Mouse (Mus musculus) neural tube, embryonic 12.5 days (tissue): ENCODE results near the gene Cyp2b19. TPM values are rescaled to one million over a fixed set of nuclear protein-coding genes. Genes with fewer than 3 reads are reported as not detected.

ENCODE experiments used
- ATAC-seq: fragments of 200-750 bp; cut with Nextera tagmentation; 2 replicates; pipeline ENCODE4 v1.8.0; 2017; ENCODE audit warnings: low read depth, mild to moderate bottlenecking, moderate TSS enrichment, moderate library complexity; ENCODE audit not compliant: low FRiP score
- H3K27ac ChIP-seq: fragments of 300-500 bp; sonication (generic); 2 replicates; pipeline ENCODE4 v1.5.1; 2016
- H3K27me3 ChIP-seq: fragments of 300-500 bp; sonication (generic); replicated peaks from 2 replicates; pipeline ENCODE4 v1.6.1; 2016; ENCODE audit warnings: mild to moderate bottlenecking
- H3K36me3 ChIP-seq: fragments of 300-500 bp; sonication (generic); 2 replicates; pipeline ENCODE4 v1.6.1; 2016; ENCODE audit warnings: mild to moderate bottlenecking
- H3K4me1 ChIP-seq: fragments of 300-500 bp; sonication (generic); 2 replicates; pipeline ENCODE4 v1.6.1; 2016
- H3K4me2 ChIP-seq: fragments of 300-500 bp; sonication (generic); replicated peaks from 2 replicates; pipeline ENCODE4 v1.6.1; 2016; ENCODE audit warnings: mild to moderate bottlenecking
- H3K4me3 ChIP-seq: fragments of 300-500 bp; sonication (generic); 2 replicates; pipeline ENCODE4 v1.5.1; 2016
- H3K9ac ChIP-seq: fragments of 300-500 bp; sonication (generic); 2 replicates; pipeline ENCODE4 v1.6.1; 2016; ENCODE audit warnings: mild to moderate bottlenecking
- H3K9me3 ChIP-seq: fragments of 300-500 bp; sonication (generic); 2 replicates; pipeline ENCODE4 v1.6.1; 2016; ENCODE audit warnings: mild to moderate bottlenecking
- WGBS: fragments of 180-500 bp; shearing (Covaris S2); methylation state at CpG from one replicate; pipeline ENCODE4 v1.1.7; 2016; 5-methylcytosine and 5-hydroxymethylcytosine counted together
- polyA plus RNA-seq: library from polyadenylated mRNA; unstranded; fragments of >200 nt; fragmentation: Nextera tagmentation; extraction: Ambion mirVana; gene quantifications from 2 replicates; pipeline ENCODE4 v1.2.1, GENCODE M21; 2016

Cyp2b19 gene
- 0.09 and 0.22 TPM in 2 replicates for polyA plus RNA-seq

- Histone ChIP-seq H3K36me3 (no peaks in the 10 kb centered on the region), H3K27me3 (no peaks in the 10 kb centered on the region), H3K4me1 (no peaks in the 10 kb centered on the region), H3K27ac (no peak within 1 kb of the TSS), H3K4me2 (no peak within 1 kb of the TSS), H3K9me3 (0 out of 2 replicates have a peak, but pooled peaks cover 5% of the 10 kb centered on the region), H3K9ac (no peak within 1 kb of the TSS), H3K4me3 (no peak within 1 kb of the TSS)
- 73% methylated on average over 2 of the region's 2 CpGs for WGBS
- ATAC-seq: no peak
These were observed at the start of gene Cyp2b19 for GRCm38 (mm10) chr7:26756842-26757241. Cyp2b19 (plus strand) TSS chr7:26757142.

- no peak for ATAC-seq
- 90% methylated on average over 11 of the region's 11 CpGs for WGBS
These were observed 45.9 kb upstream of the Cyp2b19 start for GRCm38 (mm10) chr7:26711061-26711460.

GRCm38 (mm10) chr7:26738940-26739339 lies 18.0 kb upstream of the Cyp2b19 start:
- H3K27me3 ChIP-seq: no peaks in the 10 kb centered on the region
- H3K9ac ChIP-seq: no peak overlapping the region
- no peaks in the 10 kb centered on the region for H3K4me1 ChIP-seq
- H3K4me3 ChIP-seq: no peak overlapping the region
- no peak for ATAC-seq
- H3K9me3 ChIP-seq: no peaks in the 10 kb centered on the region
- H3K36me3 ChIP-seq: no peaks in the 10 kb centered on the region
- H3K4me2 ChIP-seq: no peak overlapping the region
- no peak overlapping the region for H3K27ac ChIP-seq

More at GRCm38 (mm10) chr7:26711061-26711460, 45.9 kb upstream of the Cyp2b19 start:
- no peak overlapping the region for H3K27ac ChIP-seq
- no peak overlapping the region for H3K4me3 ChIP-seq
- H3K27me3 ChIP-seq: no peaks in the 10 kb centered on the region
- peaks cover 14% of the 10 kb centered on the region for H3K9me3 ChIP-seq
- H3K4me2 ChIP-seq: no peak overlapping the region
- H3K9ac ChIP-seq: no peak overlapping the region
- no peaks in the 10 kb centered on the region for H3K36me3 ChIP-seq
- no peaks in the 10 kb centered on the region for H3K4me1 ChIP-seq

GRCm38 (mm10) chr7:26743948-26744347 lies 13.0 kb upstream of the Cyp2b19 start:
- 81% methylated on average over 4 of the region's 4 CpGs for WGBS

GRCm38 (mm10) chr7:26745486-26745885 lies 11.5 kb upstream of the Cyp2b19 start:
- Histone ChIP-seq H3K27ac (no peak overlapping the region), H3K4me1 (no peaks in the 10 kb centered on the region), H3K4me3 (no peak overlapping the region), H3K4me2 (no peak overlapping the region), H3K27me3 (no peaks in the 10 kb centered on the region), H3K9ac (no peak overlapping the region), H3K9me3 (no peaks in the 10 kb centered on the region), H3K36me3 (no peaks in the 10 kb centered on the region)
- ATAC-seq: no peak
- 82% methylated on average over 1 of the region's 1 CpGs for WGBS

More at GRCm38 (mm10) chr7:26743948-26744347, 13.0 kb upstream of the Cyp2b19 start:
- H3K27ac ChIP-seq: no peak overlapping the region
- no peak overlapping the region for H3K4me2 ChIP-seq
- no peaks in the 10 kb centered on the region for H3K27me3 ChIP-seq
- H3K9me3 ChIP-seq: no peaks in the 10 kb centered on the region
- ATAC-seq: no peak
- H3K4me3 ChIP-seq: no peak overlapping the region
- no peaks in the 10 kb centered on the region for H3K4me1 ChIP-seq
- H3K36me3 ChIP-seq: no peaks in the 10 kb centered on the region
- H3K9ac ChIP-seq: no peak overlapping the region

GRCm38 (mm10) chr7:26767084-26767483 lies 10.1 kb downstream of the Cyp2b19 start:
- Histone ChIP-seq H3K36me3 (no peaks in the 10 kb centered on the region), H3K27ac (no peak overlapping the region), H3K9me3 (peaks cover 4% of the 10 kb centered on the region; the same call in 1 of the 2 replicates), H3K9ac (no peak overlapping the region), H3K4me3 (no peak overlapping the region), H3K4me2 (no peak overlapping the region), H3K27me3 (no peaks in the 10 kb centered on the region), H3K4me1 (no peaks in the 10 kb centered on the region)
- 60% methylated on average over 1 of the region's 1 CpGs for WGBS
- ATAC-seq: no peak

- Histone ChIP-seq H3K9me3 (peaks cover 4% of the 10 kb centered on the region; the same call in 1 of the 2 replicates), H3K9ac (no peak overlapping the region), H3K36me3 (no peaks in the 10 kb centered on the region), H3K4me1 (no peaks in the 10 kb centered on the region), H3K4me3 (no peak overlapping the region), H3K27ac (no peak overlapping the region), H3K4me2 (no peak overlapping the region), H3K27me3 (no peaks in the 10 kb centered on the region)
- no peak for ATAC-seq
- 84% methylated on average over 9 of the region's 9 CpGs for WGBS
These were observed 13.0 kb downstream of the Cyp2b19 start for GRCm38 (mm10) chr7:26769881-26770470.

GRCm38 (mm10) chr7:26772866-26773586 lies 16.1 kb downstream of the Cyp2b19 start:
- H3K4me2 ChIP-seq: no peak overlapping the region
- no peaks in the 10 kb centered on the region for H3K4me1 ChIP-seq
- H3K27ac ChIP-seq: no peak overlapping the region
- H3K9ac ChIP-seq: no peak overlapping the region
- 0 out of 2 replicates have a peak, but pooled peaks cover 3% of the 10 kb centered on the region for H3K9me3 ChIP-seq
- no peaks in the 10 kb centered on the region for H3K27me3 ChIP-seq
- no peak for ATAC-seq
- no peaks in the 10 kb centered on the region for H3K36me3 ChIP-seq
- H3K4me3 ChIP-seq: no peak overlapping the region
- WGBS: 81% methylated on average over 3 of the region's 3 CpGs

- no peaks in the 10 kb centered on the region for H3K27me3 ChIP-seq
- no peaks in the 10 kb centered on the region for H3K4me1 ChIP-seq
- ATAC-seq: no peak
- no peak overlapping the region for H3K27ac ChIP-seq
- no peaks in the 10 kb centered on the region for H3K36me3 ChIP-seq
- WGBS: 27% methylated on average over 6 of the region's 6 CpGs
- H3K4me3 ChIP-seq: no peak overlapping the region
- 0 out of 2 replicates have a peak, but pooled peaks cover 3% of the 10 kb centered on the region for H3K9me3 ChIP-seq
- H3K4me2 ChIP-seq: no peak overlapping the region
- no peak overlapping the region for H3K9ac ChIP-seq
These were observed 18.9 kb downstream of the Cyp2b19 start for GRCm38 (mm10) chr7:26775866-26776265.

GRCm38 (mm10) chr7:26777806-26778205 lies 20.9 kb downstream of the Cyp2b19 start:
- Histone ChIP-seq H3K4me1 (no peaks in the 10 kb centered on the region), H3K27ac (no peak overlapping the region), H3K9ac (no peak overlapping the region), H3K4me3 (no peak overlapping the region), H3K27me3 (no peaks in the 10 kb centered on the region), H3K4me2 (no peak overlapping the region), H3K36me3 (no peaks in the 10 kb centered on the region), H3K9me3 (0 out of 2 replicates have a peak, but pooled peaks cover 3% of the 10 kb centered on the region)
- ATAC-seq: no peak
- WGBS: 66% methylated on average over 2 of the region's 2 CpGs

- WGBS: 38% methylated on average over 6 of the region's 6 CpGs
- no peak for ATAC-seq
These were observed 21.5 kb downstream of the Cyp2b19 start for GRCm38 (mm10) chr7:26778474-26778873.

GRCm38 (mm10) chr7:26779799-26780416 lies 23.0 kb downstream of the Cyp2b19 start:
- no peak overlapping the region for H3K27ac ChIP-seq
- WGBS: 83% methylated on average over 5 of the region's 5 CpGs
- ATAC-seq: peak; percentile 59; the same call in 1 of the 2 replicates
- no peak overlapping the region for H3K9ac ChIP-seq
- no peaks in the 10 kb centered on the region for H3K36me3 ChIP-seq
- H3K4me2 ChIP-seq: no peak overlapping the region
- no peaks in the 10 kb centered on the region for H3K4me1 ChIP-seq
- no peaks in the 10 kb centered on the region for H3K27me3 ChIP-seq
- 0 out of 2 replicates have a peak, but pooled peaks cover 3% of the 10 kb centered on the region for H3K9me3 ChIP-seq
- H3K4me3 ChIP-seq: no peak overlapping the region

More at GRCm38 (mm10) chr7:26778474-26778873, 21.5 kb downstream of the Cyp2b19 start:
- Histone ChIP-seq H3K4me1 (no peaks in the 10 kb centered on the region), H3K36me3 (no peaks in the 10 kb centered on the region), H3K27ac (no peak overlapping the region), H3K4me2 (no peak overlapping the region), H3K9me3 (0 out of 2 replicates have a peak, but pooled peaks cover 3% of the 10 kb centered on the region), H3K4me3 (no peak overlapping the region), H3K9ac (no peak overlapping the region), H3K27me3 (no peaks in the 10 kb centered on the region)
